Mouse (Mus musculus) spleen, adult 2 months (tissue): ENCODE measurements around the gene Fjx1.

Experiments
- CTCF ChIP-seq: fragments of 200-500 bp; IDR thresholded peaks from 2 replicates; pipeline ENCODE4 v1.5.1; 2011; ENCODE audit warnings: mild to moderate bottlenecking, inconsistent platforms; ENCODE audit not compliant: insufficient read depth, insufficient read length, insufficient replicate concordance; ENCODE audit errors: extremely low read depth
- POLR2A ChIP-seq: fragments of 200-500 bp; IDR thresholded peaks from 2 replicates; pipeline ENCODE4 v1.6.1; 2011; ENCODE audit warnings: low read depth, low read length, inconsistent platforms

DNA sequence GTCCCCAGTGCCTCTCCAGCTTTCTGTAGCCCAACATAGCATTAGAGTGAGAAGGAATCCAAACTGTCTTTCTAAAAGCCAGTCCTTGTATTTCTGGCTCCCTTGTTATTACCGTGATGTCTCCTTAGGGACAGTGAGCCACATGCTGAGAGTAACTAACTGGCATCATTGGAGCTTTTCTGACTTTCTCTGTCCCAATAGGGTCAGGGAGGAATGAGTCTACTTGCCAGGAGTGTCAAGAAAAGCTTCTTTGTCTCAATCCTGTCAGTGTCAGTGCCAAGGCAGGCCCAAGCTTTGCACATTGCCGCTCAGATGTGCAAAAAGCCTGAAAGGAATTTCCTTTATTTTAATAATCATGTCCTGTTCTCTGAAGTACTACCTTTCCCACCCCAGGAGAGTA lies 23.8 kb upstream of the Fjx1 start:
- no peak for TF ChIP-seq CTCF
- TF ChIP-seq POLR2A, result no peak
